Mouse (Mus musculus): ENCODE data around the gene Ift80.

DNA sequence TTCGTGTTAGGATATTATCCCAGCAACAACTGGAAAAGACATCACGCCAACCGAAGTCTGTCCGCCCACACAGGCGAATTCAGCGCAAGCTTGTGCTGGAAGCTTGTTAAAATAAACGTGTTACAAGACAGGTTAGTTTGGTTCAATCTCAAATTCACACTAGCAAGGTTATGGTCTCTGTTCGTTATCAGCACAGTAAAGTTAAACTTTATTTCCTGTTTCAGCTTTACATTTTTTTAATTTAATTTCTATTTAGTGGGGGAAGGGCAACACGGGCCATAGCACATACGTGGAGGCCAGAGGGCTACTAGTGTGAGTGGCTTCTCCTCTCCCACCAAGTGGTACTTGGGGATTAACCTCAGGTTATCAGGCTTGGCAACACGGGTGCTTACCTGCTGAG, 47.5 kb upstream of the Ift80 start:
- TF ChIP-seq CTCF (IDR thresholded peaks at IDR 0.05; ENCODE audit: low read depth, low read length) = no peak
- TF ChIP-seq GATA1 (IDR thresholded peaks at IDR 0.05; ENCODE audit: borderline replicate concordance, low read length) = no peak
- no peak for TF ChIP-seq TAL1 (conservative IDR thresholded peaks at IDR 0.05; ENCODE audit: low read depth, low read length)

All from G1E (cell line).